Mouse (Mus musculus) gastrocnemius, postnatal 4 days (tissue): ENCODE results near the gene Lrrc8d. TPM values are rescaled to one million over a fixed set of nuclear protein-coding genes. Genes with fewer than 3 reads are reported as not detected.
A peak's percentile ranks its signal among the peaks of the same experiment; 100 is the strongest.

Source experiments
- DNase-seq, 2 experiments: peaks; one replicate each; pipeline ENCODE4 v3.0.0; 2021 to 2022; ENCODE audit warnings: low spot score in 2 of 2, mixed read lengths in 2 of 2
- total RNA-seq, 2 experiments: library from RNA; stranded (reverse); gene quantifications; 2 replicates each; pipeline ENCODE4 v1.2.3; 2021

The Lrrc8d gene
- total RNA-seq, 2 experiments from 2014 or later = 13.8 to 19.2 TPM

- no peak for DNase-seq
Observed at GRCm38 (mm10) chr5:105715095-105715494, 15.3 kb downstream of the Lrrc8d start.

- no peak for DNase-seq
Observed at GRCm38 (mm10) chr5:105715531-105716124, 15.9 kb downstream of the Lrrc8d start.

- DNase-seq = no peak
Observed at GRCm38 (mm10) chr5:105717294-105717693, 17.5 kb downstream of the Lrrc8d start.

GRCm38 (mm10) chr5:105718138-105718670, 18.4 kb downstream of the Lrrc8d start:
- DNase-seq = no peak

- no peak for DNase-seq
Observed at GRCm38 (mm10) chr5:105721267-105721666, 21.5 kb downstream of the Lrrc8d start.

- no peak for DNase-seq
Observed at GRCm38 (mm10) chr5:105722807-105723206, 23.0 kb downstream of the Lrrc8d start.

- no peak for DNase-seq
Observed at GRCm38 (mm10) chr5:105730193-105730831, 30.5 kb downstream of the Lrrc8d start.

GRCm38 (mm10) chr5:105731173-105731626, 31.4 kb downstream of the Lrrc8d start:
- no peak for DNase-seq

GRCm38 (mm10) chr5:105731627-105732432, 32.1 kb downstream of the Lrrc8d start:
- peak; percentile 49 to 67 for DNase-seq

GRCm38 (mm10) chr5:105732433-105732891, 32.7 kb downstream of the Lrrc8d start:
- peak in 1 of 2 experiments; percentile 33 for DNase-seq

- no peak for DNase-seq
Observed at GRCm38 (mm10) chr5:105733226-105733625, 33.5 kb downstream of the Lrrc8d start.

- no peak for DNase-seq
Observed at GRCm38 (mm10) chr5:105736365-105736764, 36.6 kb downstream of the Lrrc8d start.

- DNase-seq = no peak
Observed at GRCm38 (mm10) chr5:105737145-105737544, 37.4 kb downstream of the Lrrc8d start.

- no peak for DNase-seq
Observed at GRCm38 (mm10) chr5:105740437-105740836, 40.7 kb downstream of the Lrrc8d start.

GRCm38 (mm10) chr5:105742641-105743040, 42.9 kb downstream of the Lrrc8d start:
- DNase-seq = no peak

GRCm38 (mm10) chr5:105745324-105745723, 45.6 kb downstream of the Lrrc8d start:
- DNase-seq = no peak

GRCm38 (mm10) chr5:105745927-105746454, 46.2 kb downstream of the Lrrc8d start:
- no peak for DNase-seq

GRCm38 (mm10) chr5:105754803-105755202, 55.0 kb downstream of the Lrrc8d start:
- DNase-seq = no peak

- DNase-seq = no peak
Observed at GRCm38 (mm10) chr5:105755491-105755890, 55.7 kb downstream of the Lrrc8d start.

GRCm38 (mm10) chr5:105757978-105758377, 58.2 kb downstream of the Lrrc8d start:
- no peak for DNase-seq

- DNase-seq = no peak
Observed at GRCm38 (mm10) chr5:105758866-105759265, 59.1 kb downstream of the Lrrc8d start.
